Mouse (Mus musculus) liver, postnatal 0 days (tissue): ENCODE results near the gene Epb41. TPM values are rescaled to one million over a fixed set of nuclear protein-coding genes. Genes with fewer than 3 reads are reported as not detected.

Experiments
- ATAC-seq: fragments of 200-750 bp; cut with Nextera tagmentation; 2 replicates; pipeline ENCODE4 v1.8.0; 2017; ENCODE audit warnings: mild to moderate bottlenecking, moderate library complexity
- DNase-seq: peaks from one replicate; pipeline ENCODE4 v3.0.0-alpha.2; 2016
- H3K27ac ChIP-seq: fragments of 300-500 bp; sonication (generic); 2 replicates; pipeline ENCODE4 v1.5.1; 2014; ENCODE audit warnings: antibody characterized with exemption, moderate library complexity, mild to moderate bottlenecking, low read depth
- H3K27me3 ChIP-seq: fragments of 300-500 bp; sonication (generic); 2 replicates; pipeline ENCODE4 v1.6.1; 2014; ENCODE audit warnings: low read length, control low read depth, mixed read lengths; ENCODE audit not compliant: insufficient read depth
- H3K36me3 ChIP-seq: fragments of 300-500 bp; sonication (generic); replicated peaks from 2 replicates; pipeline ENCODE4 v1.6.1; 2014; ENCODE audit warnings: mild to moderate bottlenecking, control low read depth, low read length, moderate library complexity, mixed read lengths; ENCODE audit not compliant: insufficient read depth
- H3K4me1 ChIP-seq: fragments of 300-500 bp; sonication (generic); 2 replicates; pipeline ENCODE4 v1.6.1; 2014; ENCODE audit warnings: antibody characterized with exemption, mild to moderate bottlenecking, control low read depth; ENCODE audit not compliant: insufficient read depth
- H3K4me2 ChIP-seq: fragments of 300-500 bp; sonication (generic); 2 replicates; pipeline ENCODE4 v1.6.1; 2014; ENCODE audit warnings: low read depth, mild to moderate bottlenecking, low read length, moderate library complexity, mixed read lengths
- H3K4me3 ChIP-seq: fragments of 300-500 bp; sonication (generic); 2 replicates; pipeline ENCODE4 v1.5.1; 2014; ENCODE audit warnings: low read depth, low read length
- H3K9ac ChIP-seq: fragments of 300-500 bp; sonication (generic); replicated peaks from 2 replicates; pipeline ENCODE4 v1.6.1; 2014; ENCODE audit warnings: mild to moderate bottlenecking, moderate library complexity
- H3K9me3 ChIP-seq: fragments of 300-500 bp; sonication (generic); 2 replicates; pipeline ENCODE4 v1.6.1; 2016; ENCODE audit warnings: mild to moderate bottlenecking, control low read depth, low read length, mixed read lengths
- CTCF ChIP-seq: sonication (generic); IDR thresholded peaks from 2 replicates; pipeline ENCODE4 v1.5.1; 2016; ENCODE audit warnings: antibody characterized with exemption, low read depth
- EP300 ChIP-seq: IDR thresholded peaks from 2 replicates; pipeline ENCODE4 v1.6.1; 2016; ENCODE audit warnings: antibody characterized with exemption, low read depth, mild to moderate bottlenecking
- WGBS: fragments of 180-500 bp; shearing (Covaris S2); extraction: QIAGEN DNeasy Blood & Tissue Kit; methylation state at CpG from one replicate; pipeline ENCODE4 v1.1.7; 2014; ENCODE audit not compliant: insufficient replicate concordance; 5-methylcytosine and 5-hydroxymethylcytosine counted together
- polyA plus RNA-seq: library from polyadenylated mRNA; unstranded; fragments of >200 nt; fragmentation: Nextera tagmentation; extraction: Ambion mirVana; gene quantifications from 2 replicates; pipeline ENCODE4 v1.2.1, GENCODE M21; 2015

Epb41 gene
- polyA plus RNA-seq, 1 experiment from 2014 or later, result 75.1 TPM

- Histone ChIP-seq H3K9ac (no peak overlapping the region), H3K4me2 (no peak overlapping the region), H3K4me3 (no peak overlapping the region), H3K27me3 (no peaks in the 10 kb centered on the region), H3K36me3 (no peaks in the 10 kb centered on the region), H3K9me3 (no peaks in the 10 kb centered on the region), H3K27ac (no peak overlapping the region), H3K4me1 (peaks cover 5% of the 10 kb centered on the region; the same call in 1 of the 2 replicates)
- TF ChIP-seq CTCF (peak; percentile 95), EP300 (no peak)
- ATAC-seq (no peak), DNase-seq (peak; percentile 75)
- 20% methylated on average over 7 of the region's 7 CpGs for WGBS
These were observed 13.8 kb upstream of the Epb41 start for GRCm38 (mm10) chr4:132088921-132089320.

DNA sequence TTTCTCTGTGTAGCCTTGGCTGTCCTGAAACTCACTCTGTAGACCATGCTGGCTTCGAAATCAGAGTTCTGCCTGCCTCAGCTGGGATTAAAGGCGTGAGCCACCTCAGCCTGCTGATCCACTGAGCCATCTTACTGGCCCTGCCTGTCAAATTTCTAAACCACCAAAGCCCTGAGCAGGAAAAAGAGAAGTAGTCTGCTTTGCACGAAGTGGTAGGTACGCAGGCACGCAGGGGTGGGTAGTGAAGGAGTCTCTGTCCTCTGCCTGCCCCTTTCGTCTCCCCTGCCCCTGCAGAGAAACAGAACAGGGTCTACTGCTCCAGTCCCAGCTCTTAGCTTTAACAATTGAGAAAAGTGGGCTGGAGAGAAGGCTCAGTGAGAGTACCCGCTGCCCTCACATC is 10.0 kb upstream of the Epb41 start:
- ATAC-seq, result no peak
- TF ChIP-seq CTCF (no peak), EP300 (no peak)
- Histone ChIP-seq H3K27ac (no peak overlapping the region), H3K4me2 (no peak overlapping the region), H3K36me3 (no peaks in the 10 kb centered on the region), H3K9ac (no peak overlapping the region), H3K4me3 (no peak overlapping the region), H3K27me3 (no peaks in the 10 kb centered on the region), H3K9me3 (no peaks in the 10 kb centered on the region), H3K4me1 (no peaks in the 10 kb centered on the region)
- 50% methylated on average over 7 of the region's 7 CpGs for WGBS
- no peak for DNase-seq

DNA sequence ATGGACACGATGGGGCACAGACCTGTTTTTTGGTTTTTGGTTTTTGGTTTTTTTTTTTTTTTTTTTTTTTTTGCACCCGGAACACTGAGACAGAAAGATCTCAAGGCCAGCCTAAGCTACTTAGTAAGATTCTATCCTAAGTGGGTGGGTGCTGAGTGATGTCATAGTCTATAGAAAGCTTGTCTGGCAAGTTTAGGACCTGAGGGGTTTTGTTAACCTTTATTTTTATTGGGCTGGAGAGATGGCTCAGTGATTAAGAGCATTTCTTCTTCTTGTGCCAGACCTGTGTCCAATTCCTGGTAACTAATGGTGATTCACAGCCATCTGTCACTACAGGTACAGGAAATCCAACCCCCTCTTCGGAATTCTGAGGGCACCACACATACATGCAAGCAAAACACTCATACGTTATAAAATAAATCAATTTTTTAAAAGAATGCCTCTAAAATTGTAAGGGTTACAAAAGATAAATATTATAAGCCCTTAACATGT is 5.4 kb upstream of the Epb41 start:
- H3K4me1 ChIP-seq, result peaks cover 38% of the 10 kb centered on the region
- 70% methylated on average over 4 of the region's 4 CpGs for WGBS
- ATAC-seq, result no peak
- H3K27ac ChIP-seq, result no peak overlapping the region
- H3K27me3 ChIP-seq, result no peaks in the 10 kb centered on the region
- H3K4me2 ChIP-seq, result no peak overlapping the region
- H3K36me3 ChIP-seq, result no peaks in the 10 kb centered on the region
- H3K4me3 ChIP-seq, result no peak overlapping the region
- H3K9ac ChIP-seq, result no peak overlapping the region
- DNase-seq, result no peak
- no peaks in the 10 kb centered on the region for H3K9me3 ChIP-seq
- TF ChIP-seq EP300 (no peak), CTCF (no peak)

DNA sequence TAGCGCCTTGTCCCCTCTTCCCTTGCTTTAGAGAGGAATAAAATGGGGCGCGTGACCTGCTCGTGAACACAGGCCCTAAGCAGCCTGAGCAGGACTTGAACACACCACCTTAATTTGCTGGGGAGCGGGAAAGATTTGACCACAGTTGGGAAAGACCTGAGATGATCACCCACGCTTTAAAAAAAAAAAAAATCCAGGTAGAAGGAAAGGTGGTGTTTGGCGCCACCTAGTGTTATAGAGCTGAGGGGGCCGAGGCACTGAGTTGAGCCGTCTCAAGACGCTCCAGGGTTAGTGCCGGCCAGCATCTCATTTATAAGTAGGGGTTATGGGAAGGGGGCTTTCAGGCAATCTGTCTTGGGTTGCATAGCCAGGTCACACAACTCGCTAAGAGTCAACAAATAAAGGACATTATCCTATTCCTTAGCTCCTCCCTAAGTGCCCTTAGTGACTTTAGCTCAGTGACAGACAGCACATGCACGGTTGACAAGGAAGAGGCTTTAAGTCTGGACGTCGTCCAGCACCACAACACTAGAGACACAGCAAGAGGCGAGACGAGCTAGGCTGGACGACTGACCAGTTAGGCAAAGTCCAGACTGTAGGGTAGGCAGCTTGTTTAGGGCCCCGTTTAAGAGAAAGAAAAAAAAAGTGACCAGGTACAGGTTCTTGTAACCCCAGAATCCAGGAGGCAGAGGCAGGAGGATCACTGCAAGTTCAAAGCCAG is 4.6 kb upstream of the Epb41 start:
- 13% methylated on average over 19 of the region's 19 CpGs for WGBS
- no peak for ATAC-seq
- H3K27me3 ChIP-seq, result no peaks in the 10 kb centered on the region
- peak; percentile 85 for DNase-seq
- H3K9ac ChIP-seq, result no peak overlapping the region
- 0 out of 2 replicates have a peak overlapping the region, but pooled peaks have one; percentile 100 for H3K27ac ChIP-seq
- peak overlapping the region; percentile 85 for H3K4me2 ChIP-seq
- H3K4me3 ChIP-seq, result no peak overlapping the region
- H3K36me3 ChIP-seq, result no peaks in the 10 kb centered on the region
- peaks cover 40% of the 10 kb centered on the region for H3K4me1 ChIP-seq
- TF ChIP-seq EP300, result no peak; the same call in 1 of the 2 replicates
- TF ChIP-seq CTCF, result peak; percentile 96
- no peaks in the 10 kb centered on the region for H3K9me3 ChIP-seq

DNA sequence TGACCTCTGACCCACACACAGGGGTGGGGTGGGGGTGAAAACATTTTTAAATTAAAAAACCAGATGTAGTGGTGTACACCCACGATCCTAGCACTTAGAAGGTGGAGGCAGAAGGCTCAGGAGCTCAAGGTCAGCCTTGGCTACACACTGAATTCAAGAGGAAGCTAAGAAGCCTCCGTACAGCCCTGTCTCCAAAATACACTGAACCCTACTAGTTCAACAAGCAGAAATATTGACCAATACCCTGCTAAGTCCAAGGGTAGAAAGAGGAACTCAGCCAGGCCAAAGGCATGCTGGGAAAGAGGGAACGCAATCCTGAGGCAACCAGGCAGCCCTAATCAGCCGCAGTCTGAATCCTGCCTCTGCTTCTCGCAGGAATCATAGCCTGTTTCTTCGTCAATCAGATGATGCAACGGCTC is 3.2 kb upstream of the Epb41 start:
- Histone ChIP-seq H3K27me3 (no peaks in the 10 kb centered on the region), H3K4me2 (peak overlapping the region; percentile 85), H3K4me3 (peak overlapping the region; percentile 3; the same call in 1 of the 2 replicates), H3K27ac (peak overlapping the region; percentile 100), H3K36me3 (no peaks in the 10 kb centered on the region), H3K4me1 (peaks cover 42% of the 10 kb centered on the region), H3K9me3 (no peaks in the 10 kb centered on the region), H3K9ac (peak overlapping the region; percentile 79)
- WGBS, result 8% methylated on average over 7 of the region's 7 CpGs
- peak; percentile 72 for DNase-seq
- peak; percentile 6; the same call in 1 of the 2 replicates for ATAC-seq
- no peak for TF ChIP-seq CTCF
- peak; percentile 55 for TF ChIP-seq EP300

DNA sequence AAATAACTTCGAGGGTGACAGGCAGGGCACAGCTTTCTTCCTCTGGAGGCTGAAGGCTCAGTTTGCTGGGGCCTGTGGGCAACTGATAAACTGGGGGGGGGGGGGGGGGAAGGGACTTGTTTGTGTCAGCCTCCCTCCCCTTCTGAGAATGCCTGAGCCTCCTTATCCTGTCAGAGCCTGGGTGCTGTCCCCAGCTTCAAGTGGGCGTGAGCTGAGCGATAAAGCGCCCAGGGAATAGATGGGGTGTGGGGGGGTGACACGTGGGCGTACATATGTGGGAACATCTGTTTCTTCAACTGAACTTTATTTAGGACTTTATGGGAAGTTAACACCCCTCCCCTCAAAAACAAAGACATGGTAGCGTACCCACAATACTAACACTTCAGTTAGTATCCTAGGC is 2.3 kb upstream of the Epb41 start:
- H3K27ac ChIP-seq, result peak overlapping the region; percentile 100
- DNase-seq (peak; percentile 86), ATAC-seq (peak; percentile 43)
- no peaks in the 10 kb centered on the region for H3K27me3 ChIP-seq
- no peak for TF ChIP-seq CTCF
- peak; percentile 97 for TF ChIP-seq EP300
- peak overlapping the region; percentile 85 for H3K4me2 ChIP-seq
- H3K36me3 ChIP-seq, result 0 out of 2 replicates have a peak, but pooled peaks cover 2% of the 10 kb centered on the region
- H3K9me3 ChIP-seq, result no peaks in the 10 kb centered on the region
- H3K9ac ChIP-seq, result peak overlapping the region; percentile 79
- H3K4me1 ChIP-seq, result peaks cover 50% of the 10 kb centered on the region
- WGBS, result 21% methylated on average over 7 of the region's 7 CpGs
- peak overlapping the region; percentile 43; the same call in 1 of the 2 replicates for H3K4me3 ChIP-seq
